Mouse (Mus musculus) c-Kit-positive CD71-negative TER-119-negative erythroid progenitor cells, embryonic 14.5 days (primary cell): ENCODE measurements at regions not wholly inside any gene's neighbourhood (a gene's known extent, or its start where the extent isn't known, plus 50 kb on each side); places are given as distances from the start of the nearest gene placed in this dataset.

ENCODE experiments used
- DNase-seq: peaks from one replicate; pipeline ENCODE4 v3.0.0-alpha.2; 2013; ENCODE audit warnings: low read depth

DNA sequence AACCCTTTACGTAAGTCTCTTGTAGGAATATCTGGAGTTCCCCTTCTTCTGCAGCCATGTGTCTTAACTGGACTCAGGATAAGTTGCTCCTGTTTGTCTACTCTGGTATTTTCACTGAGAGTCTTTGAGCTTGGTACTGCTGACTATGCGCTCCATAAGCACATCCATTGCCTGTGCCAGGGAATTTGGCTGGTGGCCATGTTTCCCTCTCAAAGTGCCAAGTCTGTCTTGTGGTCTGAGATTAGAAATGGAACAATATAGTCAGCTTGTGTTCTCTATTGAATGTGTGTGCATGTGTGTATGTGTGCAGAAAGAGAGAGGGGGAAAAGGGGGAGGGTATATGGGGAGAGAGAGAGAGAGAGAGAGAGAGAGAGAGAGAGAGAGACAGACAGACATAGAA lies 263.7 kb downstream of the Olfm4 start:
- DNase-seq: no peak

DNA sequence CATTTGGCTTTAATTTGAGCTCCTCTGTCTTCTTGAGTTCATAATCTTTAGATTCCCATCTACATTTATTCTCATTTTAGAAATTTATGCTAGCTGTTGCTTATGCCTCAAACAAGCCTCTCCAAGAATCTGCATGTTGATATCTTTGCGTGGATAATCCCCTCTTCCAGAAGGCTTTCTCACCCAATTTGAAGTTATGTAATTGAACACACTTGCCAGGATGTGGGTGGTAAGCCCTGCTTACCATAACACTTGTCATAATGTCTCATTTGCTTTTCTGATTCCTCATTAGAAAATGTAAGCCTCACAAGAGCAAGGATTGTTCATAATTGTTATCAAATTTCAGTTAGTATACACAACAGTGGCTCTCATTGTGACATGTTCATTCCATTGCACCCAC lies 266.0 kb downstream of the Olfm4 start:
- DNase-seq: no peak

- no peak for DNase-seq
Observed at GRCm38 (mm10) chr14:80257086-80257485, 273.2 kb downstream of the Olfm4 start.

- DNase-seq: no peak
Observed at GRCm38 (mm10) chr14:80263173-80263572, 279.3 kb downstream of the Olfm4 start.

DNA sequence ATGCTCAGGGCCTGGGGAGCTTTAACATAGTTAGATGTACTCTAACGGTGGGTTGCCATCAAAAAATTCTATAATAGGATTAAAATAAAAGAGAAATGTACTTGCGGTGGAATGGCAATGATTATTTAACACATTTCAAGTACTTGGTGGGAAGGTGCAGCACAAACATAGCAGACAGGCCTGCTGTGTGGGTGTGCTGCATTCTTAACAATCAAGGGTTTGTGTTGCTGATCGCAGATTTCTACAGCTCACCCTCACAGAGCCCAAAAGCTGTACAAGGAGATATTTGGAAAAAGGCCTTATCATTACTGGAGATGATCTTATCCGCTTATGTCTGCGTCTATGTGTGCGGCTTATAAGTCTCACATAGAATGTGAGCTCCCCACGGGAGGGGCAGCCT lies 281.2 kb downstream of the Olfm4 start:
- no peak for DNase-seq

DNA sequence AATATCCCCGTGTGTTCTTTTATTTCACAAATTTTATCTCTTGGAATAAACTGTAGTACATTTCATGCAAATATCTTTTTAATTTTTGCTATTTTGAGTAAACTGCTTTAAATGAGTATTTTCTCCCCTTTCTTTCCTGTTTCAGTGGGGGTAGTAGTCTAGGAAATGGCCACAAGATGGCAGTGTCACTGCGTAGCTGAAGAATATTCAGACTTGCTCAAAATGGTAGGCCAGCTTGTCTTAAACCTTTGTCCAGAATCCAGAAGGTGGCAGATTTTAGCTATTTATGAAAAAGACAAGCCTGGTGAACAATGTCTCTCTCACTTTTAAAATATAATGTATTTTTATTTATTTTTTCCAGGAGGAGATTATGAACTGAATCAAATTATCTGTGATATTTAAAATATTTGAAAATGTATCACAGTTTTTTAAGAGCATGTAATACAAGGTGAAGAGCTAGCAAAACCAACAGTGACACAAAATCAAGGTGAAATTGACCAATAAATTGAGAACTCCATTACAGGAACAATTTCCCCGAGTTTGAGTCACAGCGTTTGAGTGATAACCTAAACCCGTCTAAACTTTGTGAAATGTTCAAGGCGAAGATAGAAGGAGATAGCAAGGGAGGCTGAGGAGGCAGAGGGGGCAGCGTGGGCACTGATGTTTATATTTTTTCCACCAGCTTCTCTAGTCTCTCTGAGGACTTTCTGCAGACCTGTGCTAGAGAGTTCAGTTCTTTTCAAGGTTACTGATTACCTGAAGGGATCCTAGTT lies 285.5 kb downstream of the Olfm4 start:
- peak; percentile 25 for DNase-seq

GRCm38 (mm10) chr14:80270063-80270462 lies 286.2 kb downstream of the Olfm4 start:
- DNase-seq: no peak

DNA sequence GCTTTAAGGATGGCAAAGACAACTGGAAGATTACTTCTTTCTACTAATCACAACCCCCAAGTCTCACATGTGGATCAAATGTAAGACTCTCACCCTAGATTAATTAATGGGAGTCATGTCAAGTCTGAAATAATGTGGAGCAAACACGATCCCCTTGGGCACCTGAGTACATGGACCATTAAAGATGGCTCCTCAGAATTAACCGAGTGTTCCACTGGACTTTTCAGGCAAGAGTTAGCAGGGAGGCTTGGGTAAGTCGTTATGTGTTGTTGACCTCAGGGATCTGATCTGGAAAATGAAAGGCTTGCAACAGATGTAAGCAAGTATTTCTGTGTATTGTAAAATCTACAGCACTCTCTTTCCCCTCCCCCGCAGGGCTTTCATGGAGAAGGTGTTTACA lies 296.3 kb downstream of the Olfm4 start:
- no peak for DNase-seq

GRCm38 (mm10) chr14:80283726-80284125 lies 299.8 kb downstream of the Olfm4 start:
- no peak for DNase-seq

GRCm38 (mm10) chr14:80291360-80291759 lies 307.5 kb downstream of the Olfm4 start:
- no peak for DNase-seq

DNA sequence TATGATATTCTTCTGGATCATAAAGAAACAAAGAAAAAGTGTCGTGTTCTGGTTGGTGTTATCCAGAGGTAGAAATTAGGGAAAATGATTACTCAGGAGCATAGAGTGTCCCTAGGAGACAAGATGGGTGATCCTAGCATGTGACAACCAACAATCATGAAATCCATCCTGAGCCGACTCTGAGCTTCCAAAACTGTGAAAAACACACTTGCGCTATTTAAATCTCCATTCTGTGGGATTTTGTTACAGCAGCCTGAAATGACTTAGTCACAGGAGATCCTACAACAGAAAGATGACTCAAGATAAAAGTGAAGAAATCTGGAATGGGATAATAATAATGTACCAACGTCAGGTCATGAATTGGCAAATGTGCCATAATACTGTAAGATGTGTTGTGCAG lies 309.5 kb downstream of the Olfm4 start:
- DNase-seq: no peak

- DNase-seq: no peak
Observed at GRCm38 (mm10) chr14:80329651-80330050, 345.8 kb downstream of the Olfm4 start.

- no peak for DNase-seq
Observed at GRCm38 (mm10) chr14:80362024-80362622, 378.2 kb downstream of the Olfm4 start.

DNA sequence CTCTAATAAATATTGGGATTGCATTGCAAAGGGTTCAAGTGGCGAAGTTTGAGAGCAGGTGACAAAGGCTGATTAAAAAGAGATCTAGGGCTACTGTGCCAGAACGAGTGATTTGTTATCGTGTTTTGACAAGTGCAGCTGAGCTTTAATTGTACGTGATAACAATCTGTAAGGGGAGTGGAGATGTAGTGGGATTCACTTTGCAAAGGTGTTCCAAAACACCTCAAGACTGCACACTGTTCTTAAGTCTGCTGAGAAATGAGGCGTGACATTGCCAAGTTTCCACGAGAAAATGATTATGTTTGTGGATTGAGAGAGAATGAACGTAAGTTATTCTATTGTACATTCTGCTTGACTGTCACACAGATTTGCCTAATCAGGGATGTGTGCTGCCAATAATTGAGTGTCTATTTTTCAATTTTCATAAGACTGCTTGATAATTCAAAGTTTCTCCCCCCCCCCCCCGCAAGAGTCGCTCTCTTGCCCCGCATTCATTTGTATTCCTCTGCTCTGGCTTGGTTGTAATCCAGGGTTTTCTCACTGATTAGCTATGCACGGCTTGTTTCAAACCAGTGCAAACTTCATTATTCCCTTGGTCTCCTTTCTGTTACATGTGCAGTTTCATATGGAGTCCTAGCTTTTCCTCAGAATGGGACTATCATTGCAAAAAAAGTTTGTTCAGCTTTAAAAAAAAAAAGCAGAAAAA lies 385.7 kb downstream of the Olfm4 start:
- no peak for DNase-seq

DNA sequence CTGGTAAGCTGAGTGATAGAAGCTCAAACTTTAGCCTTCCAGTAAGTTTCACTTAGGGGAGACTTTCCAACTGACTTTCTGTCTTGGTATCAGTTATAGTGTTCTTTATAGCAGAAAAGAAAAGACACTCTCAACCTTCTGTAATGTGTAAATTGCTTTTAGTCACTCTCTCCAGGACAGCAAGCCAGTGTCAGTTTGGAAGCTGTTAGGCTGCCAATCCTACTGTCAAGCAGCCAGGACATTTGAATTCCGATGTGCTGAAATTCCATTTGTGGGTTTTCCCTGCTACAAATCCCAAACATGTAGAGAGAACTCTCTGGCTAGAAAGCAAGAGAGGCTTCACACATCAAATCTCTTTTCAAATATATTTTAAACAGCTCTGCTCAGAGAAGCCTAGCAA lies 390.4 kb downstream of the Olfm4 start:
- no peak for DNase-seq

DNA sequence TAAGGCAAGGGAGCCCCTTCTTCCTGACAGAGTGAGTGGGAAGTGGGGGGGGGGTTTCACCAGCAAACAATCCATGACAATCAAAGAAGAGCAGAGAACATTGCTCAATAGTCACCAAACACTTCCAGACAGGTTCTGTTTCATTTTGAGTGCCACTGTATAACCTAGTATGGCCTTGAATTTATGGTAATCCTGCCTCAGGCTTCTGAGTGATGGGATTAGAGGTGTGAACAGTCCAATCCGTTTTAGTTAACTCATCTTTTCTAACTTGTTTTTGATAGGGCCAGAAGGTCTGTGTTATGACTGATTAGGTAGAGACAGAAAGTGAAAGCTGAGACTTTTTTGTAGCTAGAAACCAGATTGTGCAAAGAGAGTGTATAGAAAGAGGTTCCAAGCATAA lies 393.2 kb downstream of the Olfm4 start:
- no peak for DNase-seq

- no peak for DNase-seq
Observed at GRCm38 (mm10) chr14:80391418-80391817, 407.5 kb downstream of the Olfm4 start.

- no peak for DNase-seq
Observed at GRCm38 (mm10) chr14:80408317-80408716, 424.4 kb downstream of the Olfm4 start.

DNA sequence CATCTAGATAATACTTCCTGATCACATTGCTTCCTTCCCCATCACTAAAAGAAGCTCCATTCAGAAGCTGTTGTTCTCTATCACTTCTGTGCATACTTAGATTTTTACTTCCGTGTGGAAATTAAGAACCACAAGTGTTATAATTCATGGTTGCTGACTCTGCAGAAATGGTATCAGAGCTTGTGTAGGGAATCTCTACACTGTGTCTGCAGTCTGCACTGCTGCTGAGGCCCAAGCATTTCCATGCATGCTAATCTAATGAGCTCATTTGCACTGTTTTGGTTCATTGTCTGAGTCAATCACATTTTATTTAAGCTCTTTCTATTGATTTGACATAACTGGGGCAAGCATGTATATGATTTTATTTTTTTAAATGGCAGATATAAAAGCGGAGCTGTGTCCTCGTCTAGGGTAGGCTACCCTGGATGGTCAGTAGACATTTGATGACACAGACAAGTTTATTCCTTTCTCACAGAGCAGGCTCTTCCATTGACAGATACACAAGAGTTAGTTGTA lies 435.0 kb downstream of the Olfm4 start:
- no peak for DNase-seq

DNA sequence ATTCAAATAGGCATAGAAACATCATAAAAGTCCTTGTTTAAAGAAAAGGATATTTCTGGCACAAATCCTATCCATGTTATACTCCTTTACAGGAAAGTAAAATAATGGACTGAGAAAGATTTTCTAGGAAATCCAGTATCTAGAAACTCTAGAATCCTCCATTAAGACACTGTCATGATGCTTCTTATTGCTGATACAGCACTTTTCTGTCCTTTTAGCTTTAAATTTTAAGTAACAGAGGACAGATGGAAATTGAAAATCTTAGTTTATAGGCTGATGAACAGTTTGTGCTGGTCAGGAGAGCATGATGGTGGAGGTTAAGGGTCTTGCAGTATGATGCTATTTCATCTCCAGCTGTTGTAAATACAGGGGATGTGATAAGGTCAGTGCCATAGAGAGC lies 459.9 kb downstream of the Olfm4 start:
- no peak for DNase-seq

- no peak for DNase-seq
Observed at GRCm38 (mm10) chr14:80471470-80471869, 487.6 kb downstream of the Olfm4 start.

DNA sequence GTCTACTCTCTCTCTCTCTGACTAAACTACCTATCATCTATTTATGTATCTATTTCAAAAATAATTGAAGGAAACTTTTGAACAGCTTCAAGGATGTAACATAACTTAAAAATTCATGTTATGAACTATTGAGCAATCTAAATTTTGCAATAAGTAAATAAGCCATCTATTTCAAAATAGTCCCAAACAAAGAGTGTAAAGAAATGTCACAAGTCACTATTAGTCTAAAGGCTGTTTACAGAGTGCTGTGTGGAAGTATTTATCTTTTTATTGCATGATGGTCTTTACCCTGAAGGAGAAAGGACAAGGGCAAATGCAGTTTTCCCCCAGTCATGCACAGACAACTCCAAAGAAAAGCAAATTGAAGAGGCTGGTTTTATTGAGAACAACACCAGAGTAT lies 496.0 kb downstream of the Olfm4 start:
- DNase-seq: no peak

- no peak for DNase-seq
Observed at GRCm38 (mm10) chr14:80482771-80483170, 498.9 kb downstream of the Olfm4 start.
